Mouse (Mus musculus) right cerebral cortex, adult 18-20 months (tissue): ENCODE measurements around the gene Cd274.
"Not testable (repeated sequence)": the region's sequence is repeated elsewhere in the genome, so short reads cannot be mapped to it uniquely, and the experiment has no call there.

Experiments used
- DNase-seq: peaks from one replicate; pipeline ENCODE4 v3.0.0; 2022; ENCODE audit warnings: mixed read lengths

The Cd274 gene

GRCm38 (mm10) chr19:29396353-29396752 is 29.1 kb downstream of the Cd274 start:
- no peak for DNase-seq

GRCm38 (mm10) chr19:29399786-29400185 is 32.5 kb downstream of the Cd274 start:
- DNase-seq, result no peak

- no peak for DNase-seq
Observed at GRCm38 (mm10) chr19:29400466-29400865, 33.2 kb downstream of the Cd274 start.

GRCm38 (mm10) chr19:29402621-29403020 is 35.4 kb downstream of the Cd274 start:
- DNase-seq, result no peak

GRCm38 (mm10) chr19:29403251-29403650 is 36.0 kb downstream of the Cd274 start:
- no peak for DNase-seq

GRCm38 (mm10) chr19:29405388-29405787 is 38.1 kb downstream of the Cd274 start:
- peak; percentile 4 for DNase-seq

- no peak for DNase-seq
Observed at GRCm38 (mm10) chr19:29406042-29407017, 39.1 kb downstream of the Cd274 start.

GRCm38 (mm10) chr19:29410619-29411018 is 43.4 kb downstream of the Cd274 start, which contains the start of gene Pdcd1lg2:
Gene Pdcd1lg2 (plus strand): TSS chr19:29410919.
- no peak for DNase-seq

GRCm38 (mm10) chr19:29412476-29413420 is 45.5 kb downstream of the Cd274 start:
- no peak for DNase-seq

- no peak for DNase-seq
Observed at GRCm38 (mm10) chr19:29414513-29414912, 47.3 kb downstream of the Cd274 start.

GRCm38 (mm10) chr19:29414917-29415316 is 47.7 kb downstream of the Cd274 start:
- not testable (repeated sequence) for DNase-seq

- no peak for DNase-seq
Observed at GRCm38 (mm10) chr19:29416393-29416902, 49.2 kb downstream of the Cd274 start.

- no peak for DNase-seq
Observed at GRCm38 (mm10) chr19:29417188-29417587, 49.9 kb downstream of the Cd274 start.

GRCm38 (mm10) chr19:29417894-29418293 is 50.6 kb downstream of the Cd274 start:
- no peak for DNase-seq

GRCm38 (mm10) chr19:29418661-29419115 is 51.4 kb downstream of the Cd274 start:
- no peak for DNase-seq

GRCm38 (mm10) chr19:29419506-29419905 is 52.3 kb downstream of the Cd274 start:
- DNase-seq, result no peak

- no peak for DNase-seq
Observed at GRCm38 (mm10) chr19:29419946-29420345, 52.7 kb downstream of the Cd274 start.

GRCm38 (mm10) chr19:29420397-29420796 is 53.1 kb downstream of the Cd274 start:
- no peak for DNase-seq

- no peak for DNase-seq
Observed at GRCm38 (mm10) chr19:29422013-29422645, 54.9 kb downstream of the Cd274 start.

GRCm38 (mm10) chr19:29422796-29423195 is 55.5 kb downstream of the Cd274 start:
- no peak for DNase-seq

GRCm38 (mm10) chr19:29430516-29430915 is 63.3 kb downstream of the Cd274 start:
- no peak for DNase-seq

- DNase-seq, result no peak
Observed at GRCm38 (mm10) chr19:29430953-29431352, 63.7 kb downstream of the Cd274 start.
